Mouse (Mus musculus) ES-Bruce4 (cell line): ENCODE measurements at regions not wholly inside any gene's neighbourhood (a gene's known extent, or its start where the extent isn't known, plus 50 kb on each side); places are given as distances from the start of the nearest gene placed in this dataset.
"Not testable (repeated sequence)": the region's sequence is repeated elsewhere in the genome, so short reads cannot be mapped to it uniquely, and the experiment has no call there.

ENCODE experiments used
- H3K27ac ChIP-seq: 2 replicates; pipeline ENCODE4 v1.5.1; 2012; ENCODE audit warnings: low read length, inconsistent platforms; ENCODE audit not compliant: insufficient read depth
- H3K27me3 ChIP-seq: 2 replicates; pipeline ENCODE4 v1.6.1; 2012; ENCODE audit warnings: mild to moderate bottlenecking, low read length, inconsistent platforms; ENCODE audit not compliant: control insufficient read depth, poor library complexity, insufficient read depth, severe bottlenecking
- H3K36me3 ChIP-seq: 2 replicates; pipeline ENCODE4 v1.6.1; 2012; ENCODE audit warnings: inconsistent platforms, mild to moderate bottlenecking, low read length, moderate library complexity; ENCODE audit not compliant: control insufficient read depth, poor library complexity, insufficient read depth, severe bottlenecking
- H3K4me1 ChIP-seq: one replicate; pipeline ENCODE4 v1.8.1; 2011; ENCODE audit warnings: low read length; ENCODE audit not compliant: control insufficient read depth, insufficient read depth
- H3K4me3 ChIP-seq: 2 replicates; pipeline ENCODE4 v1.5.1; 2011; ENCODE audit warnings: low read depth, mild to moderate bottlenecking, low read length
- H3K9ac ChIP-seq: 2 replicates; pipeline ENCODE4 v1.6.1; 2012; ENCODE audit warnings: low read depth, mild to moderate bottlenecking, inconsistent platforms; ENCODE audit not compliant: poor library complexity, severe bottlenecking
- H3K9me3 ChIP-seq: replicated peaks from 2 replicates; pipeline ENCODE4 v1.6.1; 2012; ENCODE audit warnings: mild to moderate bottlenecking, low read length, inconsistent platforms; ENCODE audit not compliant: control insufficient read depth, poor library complexity, insufficient read depth, severe bottlenecking
- CTCF ChIP-seq: IDR thresholded peaks from one replicate; pipeline ENCODE4 v1.8.1; 2011; ENCODE audit warnings: low read depth, low read length
- EP300 ChIP-seq: IDR thresholded peaks from 2 replicates; pipeline ENCODE4 v1.6.1; 2011; ENCODE audit warnings: low read depth, low read length; ENCODE audit not compliant: insufficient read depth
- POLR2A ChIP-seq: IDR thresholded peaks from one replicate; pipeline ENCODE4 v1.8.1; 2011; ENCODE audit warnings: low read length; ENCODE audit not compliant: insufficient read depth

GRCm38 (mm10) chr11:41090391-41090900 is 335.3 kb upstream of the Ccng1 start:
- not testable (repeated sequence) for H3K4me3 ChIP-seq, H3K9me3 ChIP-seq, H3K9ac ChIP-seq, H3K27ac ChIP-seq, H3K36me3 ChIP-seq, H3K4me1 ChIP-seq, H3K27me3 ChIP-seq

GRCm38 (mm10) chr11:41063570-41063969 is 308.5 kb upstream of the Ccng1 start:
- Histone ChIP-seq H3K27ac (no peak overlapping the region), H3K9ac (no peak overlapping the region), H3K4me1 (no peaks in the 10 kb centered on the region), H3K36me3 (no peaks in the 10 kb centered on the region), H3K4me3 (no peak overlapping the region), H3K9me3 (no peaks in the 10 kb centered on the region), H3K27me3 (no peaks in the 10 kb centered on the region)
- TF ChIP-seq POLR2A (no peak), EP300 (no peak), CTCF (no peak)

GRCm38 (mm10) chr11:41057796-41058195 is 302.7 kb upstream of the Ccng1 start:
- Histone ChIP-seq H3K36me3 (no peaks in the 10 kb centered on the region), H3K4me1 (no peaks in the 10 kb centered on the region), H3K27me3 (no peaks in the 10 kb centered on the region), H3K4me3 (no peak overlapping the region), H3K9me3 (no peaks in the 10 kb centered on the region), H3K27ac (no peak overlapping the region), H3K9ac (no peak overlapping the region)
- no peak for TF ChIP-seq POLR2A
- no peak for TF ChIP-seq CTCF
- no peak for TF ChIP-seq EP300

- H3K9ac ChIP-seq, result no peak overlapping the region
- H3K27ac ChIP-seq, result no peak overlapping the region
- TF ChIP-seq CTCF (no peak), POLR2A (no peak), EP300 (no peak)
- H3K4me1 ChIP-seq, result no peaks in the 10 kb centered on the region
- no peak overlapping the region for H3K4me3 ChIP-seq
- H3K9me3 ChIP-seq, result 0 out of 2 replicates have a peak, but pooled peaks cover 2% of the 10 kb centered on the region
- no peaks in the 10 kb centered on the region for H3K36me3 ChIP-seq
- H3K27me3 ChIP-seq, result no peaks in the 10 kb centered on the region
These were observed 274.9 kb upstream of the Ccng1 start for GRCm38 (mm10) chr11:41030018-41030417.

- TF ChIP-seq CTCF (no peak), EP300 (no peak)
- Histone ChIP-seq H3K36me3 (no peaks in the 10 kb centered on the region), H3K27ac (no peak overlapping the region), H3K9ac (no peak overlapping the region), H3K27me3 (no peaks in the 10 kb centered on the region), H3K9me3 (no peaks in the 10 kb centered on the region), H3K4me1 (no peaks in the 10 kb centered on the region), H3K4me3 (no peak overlapping the region)
These were observed 255.0 kb upstream of the Ccng1 start for GRCm38 (mm10) chr11:41010096-41010495.

- no peaks in the 10 kb centered on the region for H3K36me3 ChIP-seq
- TF ChIP-seq EP300, result no peak
- TF ChIP-seq POLR2A, result no peak
- no peak for TF ChIP-seq CTCF
- H3K9ac ChIP-seq, result no peak overlapping the region
- H3K27me3 ChIP-seq, result no peaks in the 10 kb centered on the region
- no peak overlapping the region for H3K27ac ChIP-seq
- no peaks in the 10 kb centered on the region for H3K9me3 ChIP-seq
- H3K4me3 ChIP-seq, result no peak overlapping the region
- no peaks in the 10 kb centered on the region for H3K4me1 ChIP-seq
These were observed 217.7 kb upstream of the Ccng1 start for GRCm38 (mm10) chr11:40972806-40973205.
